Mouse (Mus musculus) heart, embryonic 12.5 days (tissue): ENCODE data around the gene Pitpnm3. TPM values are rescaled to one million over a fixed set of nuclear protein-coding genes. Genes with fewer than 3 reads are reported as not detected.
"Not testable (repeated sequence)": the region's sequence is repeated elsewhere in the genome, so short reads cannot be mapped to it uniquely, and the experiment has no call there.

Source experiments
- ATAC-seq: fragments of 200-750 bp; cut with Nextera tagmentation; 2 replicates; pipeline ENCODE4 v1.8.0; 2017; ENCODE audit warnings: moderate TSS enrichment, moderate library complexity; ENCODE audit not compliant: insufficient number of reproducible peaks, low FRiP score
- H3K27ac ChIP-seq: fragments of 300-500 bp; sonication (generic); 2 replicates; pipeline ENCODE4 v1.5.1; 2016; ENCODE audit warnings: mild to moderate bottlenecking, moderate library complexity; ENCODE audit not compliant: poor library complexity, severe bottlenecking
- H3K27me3 ChIP-seq: fragments of 300-500 bp; sonication (generic); replicated peaks from 2 replicates; pipeline ENCODE4 v1.6.1; 2016; ENCODE audit warnings: mild to moderate bottlenecking, moderate library complexity
- H3K36me3 ChIP-seq: fragments of 300-500 bp; sonication (generic); 2 replicates; pipeline ENCODE4 v1.6.1; 2016; ENCODE audit warnings: mild to moderate bottlenecking, moderate library complexity
- H3K4me1 ChIP-seq: fragments of 300-500 bp; sonication (generic); replicated peaks from 2 replicates; pipeline ENCODE4 v1.6.1; 2016; ENCODE audit warnings: mild to moderate bottlenecking
- H3K4me2 ChIP-seq: fragments of 300-500 bp; sonication (generic); 2 replicates; pipeline ENCODE4 v1.6.1; 2016; ENCODE audit warnings: mild to moderate bottlenecking, moderate library complexity
- H3K4me3 ChIP-seq: fragments of 300-500 bp; sonication (generic); 2 replicates; pipeline ENCODE4 v1.5.1; 2016; ENCODE audit warnings: mild to moderate bottlenecking
- H3K9ac ChIP-seq: fragments of 300-500 bp; sonication (generic); 2 replicates; pipeline ENCODE4 v1.6.1; 2016; ENCODE audit warnings: mild to moderate bottlenecking, moderate library complexity
- H3K9me3 ChIP-seq: fragments of 300-500 bp; sonication (generic); replicated peaks from 2 replicates; pipeline ENCODE4 v1.6.1; 2016; ENCODE audit warnings: mild to moderate bottlenecking, moderate library complexity
- WGBS: fragments of 180-500 bp; shearing (Covaris S2); methylation state at CpG from one replicate; pipeline ENCODE4 v1.1.7; 2016; 5-methylcytosine and 5-hydroxymethylcytosine counted together
- polyA plus RNA-seq: library from polyadenylated mRNA; unstranded; fragments of >200 nt; fragmentation: Nextera tagmentation; extraction: Ambion mirVana; gene quantifications from 2 replicates; pipeline ENCODE4 v1.2.1, GENCODE M21; 2016

The Pitpnm3 gene
- 0.13 and 0.17 TPM in 2 replicates for polyA plus RNA-seq

GRCm38 (mm10) chr11:72135383-72136158 is at the start of gene Pitpnm3:
Gene Pitpnm3 (minus strand): TSS chr11:72135778.
- Histone ChIP-seq H3K9me3 (no peaks in the 10 kb centered on the region), H3K9ac (peak within 1 kb of the TSS; percentile 64), H3K27me3 (peaks cover 71% of the 10 kb centered on the region), H3K36me3 (no peaks in the 10 kb centered on the region), H3K4me1 (peaks cover 30% of the 10 kb centered on the region), H3K4me3 (peak within 1 kb of the TSS; percentile 66), H3K27ac (no peak within 1 kb of the TSS), H3K4me2 (peak within 1 kb of the TSS; percentile 99)
- WGBS: 3% methylated on average over 99 of the region's 107 CpGs
- peak; percentile 7; the same call in 1 of the 2 replicates for ATAC-seq

- no peak overlapping the region for H3K4me3 ChIP-seq
- H3K36me3 ChIP-seq: peaks cover 40% of the 10 kb centered on the region
- H3K27me3 ChIP-seq: no peaks in the 10 kb centered on the region
- H3K4me1 ChIP-seq: 0 out of 2 replicates have a peak, but pooled peaks cover 3% of the 10 kb centered on the region
- no peak overlapping the region for H3K4me2 ChIP-seq
- H3K9ac ChIP-seq: no peak overlapping the region
- H3K27ac ChIP-seq: no peak overlapping the region
- no peak for ATAC-seq
- 60% methylated on average over 4 of the region's 4 CpGs for WGBS
- no peaks in the 10 kb centered on the region for H3K9me3 ChIP-seq
Observed at GRCm38 (mm10) chr11:72184252-72184651, 48.7 kb upstream of the Pitpnm3 start.

DNA sequence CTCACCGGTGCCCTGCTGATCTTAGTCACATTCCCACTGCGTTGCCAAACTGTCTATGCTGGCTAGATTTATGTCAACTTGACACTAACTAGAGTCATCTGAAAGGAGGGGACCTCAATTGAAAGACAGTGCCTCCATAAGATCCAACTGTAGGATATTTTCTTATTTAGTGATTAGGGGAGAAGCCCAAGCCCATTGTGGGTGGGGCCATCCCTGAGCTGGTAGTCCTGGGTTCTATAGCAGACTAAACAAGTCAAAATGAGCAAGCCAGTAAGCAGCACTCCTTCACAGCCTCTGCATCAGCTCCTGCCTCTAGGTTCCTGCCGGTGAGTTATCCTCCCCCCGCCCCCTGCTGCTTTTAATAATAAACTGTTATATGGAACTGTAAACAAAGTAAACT is 45.6 kb upstream of the Pitpnm3 start:
- H3K27me3 ChIP-seq: no peaks in the 10 kb centered on the region
- peaks cover 49% of the 10 kb centered on the region for H3K36me3 ChIP-seq
- H3K9me3 ChIP-seq: no peaks in the 10 kb centered on the region
- H3K27ac ChIP-seq: no peak overlapping the region
- no peak for ATAC-seq
- H3K4me2 ChIP-seq: no peak overlapping the region
- no peak overlapping the region for H3K4me3 ChIP-seq
- WGBS: 84% methylated on average over 4 of the region's 4 CpGs
- H3K4me1 ChIP-seq: 0 out of 2 replicates have a peak, but pooled peaks cover 3% of the 10 kb centered on the region
- no peak overlapping the region for H3K9ac ChIP-seq

DNA sequence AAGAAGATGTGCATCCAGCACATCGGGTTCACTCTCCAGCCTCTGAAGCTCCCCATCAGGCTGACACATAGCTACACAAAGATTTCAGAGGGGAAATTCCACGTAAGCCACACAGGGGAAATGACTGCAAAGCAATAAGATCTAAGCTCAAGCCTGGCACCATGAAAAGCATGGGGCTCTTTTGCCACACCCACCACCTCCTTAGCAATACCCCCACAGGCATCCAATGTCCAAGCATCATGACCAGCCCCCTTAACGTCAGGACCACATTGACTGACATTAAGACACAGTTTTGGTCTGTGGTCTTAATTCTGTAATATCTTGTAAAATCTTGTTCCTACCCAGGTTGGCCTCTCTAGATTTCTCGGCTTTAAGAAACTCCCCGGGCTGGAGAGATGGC is 45.0 kb upstream of the Pitpnm3 start:
- Histone ChIP-seq H3K27me3 (no peaks in the 10 kb centered on the region), H3K9ac (no peak overlapping the region), H3K9me3 (no peaks in the 10 kb centered on the region), H3K4me3 (no peak overlapping the region), H3K36me3 (peaks cover 51% of the 10 kb centered on the region), H3K27ac (no peak overlapping the region), H3K4me1 (0 out of 2 replicates have a peak, but pooled peaks cover 3% of the 10 kb centered on the region), H3K4me2 (no peak overlapping the region)
- ATAC-seq: no peak
- WGBS: 90% methylated on average over 5 of the region's 5 CpGs

- H3K4me1 ChIP-seq: no peaks in the 10 kb centered on the region
- no peak overlapping the region for H3K9ac ChIP-seq
- H3K27ac ChIP-seq: no peak overlapping the region
- H3K4me2 ChIP-seq: no peak overlapping the region
- WGBS: 68% methylated on average over 3 of the region's 3 CpGs
- no peak for ATAC-seq
- H3K9me3 ChIP-seq: no peaks in the 10 kb centered on the region
- H3K36me3 ChIP-seq: peaks cover 75% of the 10 kb centered on the region
- H3K27me3 ChIP-seq: no peaks in the 10 kb centered on the region
- no peak overlapping the region for H3K4me3 ChIP-seq
Observed at GRCm38 (mm10) chr11:72176553-72176952, 41.0 kb upstream of the Pitpnm3 start.

DNA sequence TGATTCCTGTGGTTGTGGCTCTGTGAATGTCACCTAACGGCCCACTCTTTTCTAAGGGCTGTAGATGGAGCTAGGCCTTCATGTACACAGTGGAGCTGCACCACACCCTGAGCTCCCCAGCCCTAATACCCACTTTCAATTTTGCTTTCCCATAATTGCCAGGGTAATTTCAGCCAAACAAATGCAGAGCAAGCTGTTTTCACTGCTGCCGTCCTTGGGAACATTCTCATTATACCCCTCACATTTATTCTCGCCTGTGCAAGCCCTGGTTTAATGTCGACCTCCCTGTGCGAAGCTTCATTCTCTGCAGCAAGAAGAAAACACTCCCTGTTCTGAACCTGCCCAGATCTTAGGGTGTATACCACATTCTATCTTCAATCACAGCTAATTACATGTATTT is 40.4 kb upstream of the Pitpnm3 start:
- H3K9me3 ChIP-seq: no peaks in the 10 kb centered on the region
- no peak overlapping the region for H3K9ac ChIP-seq
- no peak for ATAC-seq
- no peaks in the 10 kb centered on the region for H3K27me3 ChIP-seq
- no peak overlapping the region for H3K4me2 ChIP-seq
- peaks cover 71% of the 10 kb centered on the region for H3K36me3 ChIP-seq
- 86% methylated on average over 5 of the region's 5 CpGs for WGBS
- H3K4me1 ChIP-seq: no peaks in the 10 kb centered on the region
- H3K4me3 ChIP-seq: no peak overlapping the region
- no peak overlapping the region for H3K27ac ChIP-seq

DNA sequence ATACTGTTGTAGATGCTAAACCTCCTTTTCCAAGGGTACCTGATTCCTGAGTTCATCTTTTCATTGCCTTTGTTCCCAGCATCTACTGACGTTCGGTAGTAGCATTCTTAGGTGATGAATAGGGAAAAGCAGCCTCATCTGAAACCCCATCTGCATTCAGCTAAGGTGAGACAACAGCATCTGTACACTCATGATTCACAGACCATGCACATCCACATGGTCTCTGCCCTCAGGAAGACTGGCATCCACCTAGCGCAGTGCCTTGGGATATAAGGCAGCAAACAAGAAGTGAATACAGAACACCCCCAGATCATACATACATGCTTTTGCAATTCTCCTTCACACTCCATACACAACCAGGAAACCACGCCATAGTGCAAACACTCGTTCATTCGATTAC is 39.1 kb upstream of the Pitpnm3 start:
- H3K4me2 ChIP-seq: no peak overlapping the region
- H3K4me1 ChIP-seq: no peaks in the 10 kb centered on the region
- H3K27me3 ChIP-seq: no peaks in the 10 kb centered on the region
- no peaks in the 10 kb centered on the region for H3K9me3 ChIP-seq
- peaks cover 75% of the 10 kb centered on the region for H3K36me3 ChIP-seq
- H3K9ac ChIP-seq: no peak overlapping the region
- no peak overlapping the region for H3K27ac ChIP-seq
- ATAC-seq: no peak
- 90% methylated on average over 6 of the region's 6 CpGs for WGBS
- no peak overlapping the region for H3K4me3 ChIP-seq

GRCm38 (mm10) chr11:72173506-72173905 is 37.9 kb upstream of the Pitpnm3 start:
- no peaks in the 10 kb centered on the region for H3K27me3 ChIP-seq
- no peak overlapping the region for H3K4me3 ChIP-seq
- no peaks in the 10 kb centered on the region for H3K4me1 ChIP-seq
- 79% methylated on average over 5 of the region's 5 CpGs for WGBS
- no peak overlapping the region for H3K27ac ChIP-seq
- H3K36me3 ChIP-seq: peaks cover 74% of the 10 kb centered on the region
- no peak for ATAC-seq
- no peaks in the 10 kb centered on the region for H3K9me3 ChIP-seq
- H3K9ac ChIP-seq: no peak overlapping the region
- H3K4me2 ChIP-seq: no peak overlapping the region

DNA sequence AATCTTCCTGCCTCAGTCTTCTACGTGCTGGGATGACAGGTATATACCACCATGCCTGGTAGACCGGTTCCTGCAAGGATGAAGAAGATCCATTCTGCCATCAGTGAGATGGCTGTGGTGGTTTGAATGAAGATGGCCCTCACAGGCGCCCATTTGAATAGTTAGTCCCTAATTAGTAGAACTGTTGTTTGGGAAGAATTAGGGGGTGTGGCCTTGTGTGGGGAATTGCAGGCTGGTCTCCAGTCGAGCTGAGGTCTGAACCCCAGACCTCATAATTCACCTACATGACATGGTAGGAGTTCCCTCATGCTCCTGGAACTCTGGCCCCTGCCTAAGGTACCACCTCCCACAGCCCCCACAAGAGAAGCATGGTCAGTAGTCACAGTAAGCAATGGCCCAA is 36.3 kb upstream of the Pitpnm3 start:
- H3K4me2 ChIP-seq, H3K9me3 ChIP-seq, H3K27me3 ChIP-seq, ATAC-seq, H3K4me1 ChIP-seq, H3K4me3 ChIP-seq, H3K27ac ChIP-seq, H3K9ac ChIP-seq: not testable (repeated sequence)
- 80% methylated on average over 4 of the region's 4 CpGs for WGBS
- peaks cover 71% of the 10 kb centered on the region for H3K36me3 ChIP-seq

DNA sequence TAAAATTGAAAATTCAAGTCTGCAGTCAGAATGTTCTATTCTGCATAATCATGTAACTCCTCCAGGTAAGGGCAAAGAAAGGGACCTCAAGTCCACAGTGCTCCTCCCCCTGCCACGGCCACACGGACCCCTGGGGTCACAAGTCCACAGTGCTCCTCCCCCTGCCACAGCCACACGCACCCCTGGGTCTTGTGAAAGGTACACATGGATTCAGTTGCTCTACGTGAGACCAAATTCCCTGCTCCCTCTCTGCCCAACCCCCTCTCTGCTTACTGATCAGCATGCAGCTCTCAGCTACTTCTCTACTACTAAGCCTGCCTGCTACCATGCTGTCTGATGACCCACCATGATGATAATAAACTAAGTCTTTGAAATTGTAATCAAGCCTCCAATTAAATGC is 34.3 kb upstream of the Pitpnm3 start:
- no peak for ATAC-seq
- 90% methylated on average over 4 of the region's 4 CpGs for WGBS
- H3K9me3 ChIP-seq: no peaks in the 10 kb centered on the region
- H3K9ac ChIP-seq: no peak overlapping the region
- H3K27me3 ChIP-seq: no peaks in the 10 kb centered on the region
- no peaks in the 10 kb centered on the region for H3K4me1 ChIP-seq
- H3K27ac ChIP-seq: no peak overlapping the region
- H3K4me3 ChIP-seq: no peak overlapping the region
- H3K4me2 ChIP-seq: no peak overlapping the region
- peaks cover 73% of the 10 kb centered on the region for H3K36me3 ChIP-seq

- H3K4me1 ChIP-seq: no peaks in the 10 kb centered on the region
- H3K4me3 ChIP-seq: no peak overlapping the region
- peaks cover 64% of the 10 kb centered on the region for H3K36me3 ChIP-seq
- ATAC-seq: no peak
- no peak overlapping the region for H3K4me2 ChIP-seq
- no peak overlapping the region for H3K27ac ChIP-seq
- no peak overlapping the region for H3K9ac ChIP-seq
- no peaks in the 10 kb centered on the region for H3K27me3 ChIP-seq
- no peaks in the 10 kb centered on the region for H3K9me3 ChIP-seq
- WGBS: 85% methylated on average over 2 of the region's 2 CpGs
Observed at GRCm38 (mm10) chr11:72163198-72163597, 27.6 kb upstream of the Pitpnm3 start.

DNA sequence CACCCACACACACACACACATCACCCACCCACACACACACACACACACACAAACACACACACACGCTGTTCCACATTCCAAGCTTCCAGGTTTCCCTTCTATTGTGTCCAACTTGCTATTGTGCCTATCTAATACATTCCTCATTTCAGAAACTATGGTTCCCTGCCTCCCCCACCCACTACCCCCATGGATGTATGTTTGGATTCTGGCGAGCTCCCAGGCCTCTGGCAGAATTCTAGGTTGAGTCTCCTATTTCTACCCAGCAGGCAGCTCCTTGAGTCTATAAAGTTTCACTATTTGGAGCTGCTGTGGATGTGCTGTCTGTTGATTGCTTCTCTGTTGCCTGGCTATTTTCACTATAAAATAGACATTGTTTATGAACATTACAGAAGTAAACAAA is 21.0 kb upstream of the Pitpnm3 start:
- H3K4me3 ChIP-seq: no peak overlapping the region
- no peak overlapping the region for H3K27ac ChIP-seq
- 71% methylated on average over 2 of the region's 2 CpGs for WGBS
- ATAC-seq: no peak
- H3K27me3 ChIP-seq: no peaks in the 10 kb centered on the region
- H3K36me3 ChIP-seq: peaks cover 54% of the 10 kb centered on the region
- H3K9ac ChIP-seq: no peak overlapping the region
- H3K4me2 ChIP-seq: no peak overlapping the region
- no peaks in the 10 kb centered on the region for H3K4me1 ChIP-seq
- no peaks in the 10 kb centered on the region for H3K9me3 ChIP-seq
